Mouse (Mus musculus) liver, embryonic 13.5 days (tissue): Measurements from ENCODE around the gene Tmem8b. TPM values are rescaled to one million over a fixed set of nuclear protein-coding genes. Genes with fewer than 3 reads are reported as not detected.

Experiments used
- ATAC-seq: fragments of 200-750 bp; cut with Nextera tagmentation; 2 replicates; pipeline ENCODE4 v1.8.0; 2017; ENCODE audit warnings: low read depth, mild to moderate bottlenecking, moderate number of reproducible peaks, moderate library complexity
- DNase-seq: peaks from one replicate; pipeline ENCODE4 v3.0.0; 2022
- H3K27ac ChIP-seq: fragments of 300-500 bp; sonication (generic); 2 replicates; pipeline ENCODE4 v1.5.1; 2015; ENCODE audit warnings: moderate library complexity, mild to moderate bottlenecking, inconsistent platforms
- H3K27me3 ChIP-seq: fragments of 300-500 bp; sonication (generic); 2 replicates; pipeline ENCODE4 v1.6.1; 2015; ENCODE audit warnings: mild to moderate bottlenecking, inconsistent platforms
- H3K36me3 ChIP-seq: fragments of 300-500 bp; sonication (generic); 2 replicates; pipeline ENCODE4 v1.6.1; 2015; ENCODE audit warnings: mild to moderate bottlenecking, inconsistent platforms
- H3K4me1 ChIP-seq: fragments of 300-500 bp; sonication (generic); replicated peaks from 2 replicates; pipeline ENCODE4 v1.6.1; 2015; ENCODE audit warnings: inconsistent platforms
- H3K4me2 ChIP-seq: fragments of 300-500 bp; sonication (generic); 2 replicates; pipeline ENCODE4 v1.6.1; 2015; ENCODE audit warnings: inconsistent platforms, mild to moderate bottlenecking, moderate library complexity
- H3K4me3 ChIP-seq: fragments of 300-500 bp; sonication (generic); replicated peaks from 2 replicates; pipeline ENCODE4 v1.5.1; 2015; ENCODE audit warnings: mild to moderate bottlenecking, inconsistent platforms
- H3K9ac ChIP-seq: fragments of 300-500 bp; sonication (generic); 2 replicates; pipeline ENCODE4 v1.6.1; 2015; ENCODE audit warnings: mild to moderate bottlenecking, inconsistent platforms
- H3K9me3 ChIP-seq: fragments of 300-500 bp; sonication (generic); replicated peaks from 2 replicates; pipeline ENCODE4 v1.6.1; 2016; ENCODE audit warnings: inconsistent platforms
- WGBS: fragments of 180-500 bp; shearing (Covaris S2); methylation state at CpG from one replicate; pipeline ENCODE4 v1.1.7; 2015; ENCODE audit not compliant: insufficient replicate concordance; 5-methylcytosine and 5-hydroxymethylcytosine counted together
- polyA plus RNA-seq: library from polyadenylated mRNA; unstranded; fragments of >200 nt; fragmentation: Nextera tagmentation; extraction: Ambion mirVana; gene quantifications from 2 replicates; pipeline ENCODE4 v1.2.1, GENCODE M21; 2015

The Tmem8b gene
- polyA plus RNA-seq, 1 experiment from 2014 or later = 0.23 TPM

DNA sequence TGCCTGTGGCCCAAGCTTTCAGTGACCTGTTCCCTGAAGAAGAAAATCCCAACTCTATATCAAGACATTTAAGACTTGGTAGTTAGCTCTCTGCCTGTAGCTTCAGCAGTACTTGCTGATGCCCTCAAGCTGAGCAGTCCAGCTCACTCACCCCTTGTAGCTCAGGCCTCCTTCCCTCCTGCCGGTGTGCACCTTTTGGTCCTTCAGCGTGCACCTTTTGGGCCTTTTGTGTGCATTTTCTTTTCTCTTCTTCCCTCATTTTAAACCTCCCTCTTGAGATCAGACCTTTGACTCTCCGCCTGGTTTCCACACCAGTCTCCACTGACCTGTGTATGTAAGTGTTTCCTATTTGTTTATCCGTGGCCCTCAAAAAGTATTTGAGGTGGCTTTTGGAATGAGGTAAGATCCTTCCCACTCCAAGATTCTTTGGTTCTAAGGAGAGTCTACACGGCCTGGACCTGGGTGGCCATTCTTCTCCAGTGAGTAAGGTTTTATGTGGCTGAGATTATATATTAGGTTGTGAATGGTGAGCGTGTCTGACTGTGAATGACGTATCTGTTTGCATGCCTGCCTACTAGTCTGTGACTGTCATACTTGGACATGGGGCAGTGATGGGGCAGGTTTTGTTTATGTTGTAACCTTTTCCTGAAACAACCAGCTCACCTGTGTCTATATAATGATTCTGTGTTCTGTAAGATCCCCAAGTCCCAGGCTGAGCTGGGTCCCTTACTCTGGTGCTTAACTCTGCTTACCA lies 34.0 kb upstream of the Tmem8b start:
- Histone ChIP-seq H3K4me1 (peaks cover 26% of the 10 kb centered on the region), H3K27ac (no peak overlapping the region), H3K9me3 (no peaks in the 10 kb centered on the region), H3K4me3 (no peak overlapping the region), H3K4me2 (no peak overlapping the region), H3K36me3 (no peaks in the 10 kb centered on the region), H3K27me3 (peaks cover 37% of the 10 kb centered on the region), H3K9ac (no peak overlapping the region)
- DNase-seq (no peak), ATAC-seq (no peak)
- 73% methylated on average over 7 of the region's 7 CpGs for WGBS

DNA sequence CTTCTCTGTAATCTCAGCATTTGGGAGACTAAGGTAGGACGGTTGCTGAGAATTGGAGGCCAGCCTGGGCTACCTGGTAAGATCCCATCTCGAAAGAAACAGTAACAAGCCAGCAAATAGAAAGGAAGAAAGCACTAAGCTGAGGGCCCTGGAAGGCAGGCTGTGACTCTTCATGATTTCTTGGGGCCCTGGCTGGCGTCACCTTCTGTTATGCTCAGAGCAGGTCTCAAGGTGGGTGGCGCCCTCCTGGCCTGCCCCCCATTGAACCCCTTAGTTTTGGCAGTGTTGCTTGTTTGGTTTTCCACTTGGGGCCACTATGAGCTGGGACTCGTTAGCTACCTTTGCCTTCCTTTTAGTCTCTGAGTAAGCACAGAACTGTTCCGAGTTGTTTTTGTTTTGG lies 32.0 kb upstream of the Tmem8b start:
- 65% methylated on average over 6 of the region's 6 CpGs for WGBS
- Histone ChIP-seq H3K4me1 (peaks cover 12% of the 10 kb centered on the region), H3K4me3 (no peak overlapping the region), H3K9me3 (no peaks in the 10 kb centered on the region), H3K27me3 (peaks cover 21% of the 10 kb centered on the region), H3K27ac (no peak overlapping the region), H3K36me3 (no peaks in the 10 kb centered on the region), H3K4me2 (no peak overlapping the region), H3K9ac (no peak overlapping the region)
- DNase-seq = no peak
- ATAC-seq = no peak

DNA sequence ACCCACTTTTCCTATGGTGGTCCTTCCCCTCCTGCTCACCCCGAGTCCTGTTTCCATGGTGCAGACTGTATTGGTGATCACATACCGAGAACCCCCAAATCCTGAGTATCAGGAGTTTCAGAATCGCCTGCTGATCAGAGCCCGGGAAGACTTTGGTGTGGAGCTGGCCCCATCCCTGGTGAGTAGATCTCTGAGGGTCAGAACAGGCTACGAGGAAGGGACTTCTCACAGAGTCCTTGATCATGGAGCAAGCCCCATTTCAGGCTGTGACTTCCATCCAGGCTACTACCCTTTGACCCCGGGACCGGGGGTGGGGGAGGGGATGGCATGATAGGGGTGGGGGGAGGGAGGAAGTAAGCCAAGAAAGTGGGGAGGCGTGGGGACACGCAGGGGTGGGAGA lies 28.7 kb upstream of the Tmem8b start:
- H3K9ac ChIP-seq = no peak overlapping the region
- WGBS = 63% methylated on average over 9 of the region's 9 CpGs
- no peak for ATAC-seq
- DNase-seq = no peak
- H3K9me3 ChIP-seq = no peaks in the 10 kb centered on the region
- H3K4me2 ChIP-seq = no peak overlapping the region
- H3K4me1 ChIP-seq = peaks cover 13% of the 10 kb centered on the region; the same call in 1 of the 2 replicates
- no peak overlapping the region for H3K4me3 ChIP-seq
- H3K27me3 ChIP-seq = no peaks in the 10 kb centered on the region
- no peaks in the 10 kb centered on the region for H3K36me3 ChIP-seq
- no peak overlapping the region for H3K27ac ChIP-seq

DNA sequence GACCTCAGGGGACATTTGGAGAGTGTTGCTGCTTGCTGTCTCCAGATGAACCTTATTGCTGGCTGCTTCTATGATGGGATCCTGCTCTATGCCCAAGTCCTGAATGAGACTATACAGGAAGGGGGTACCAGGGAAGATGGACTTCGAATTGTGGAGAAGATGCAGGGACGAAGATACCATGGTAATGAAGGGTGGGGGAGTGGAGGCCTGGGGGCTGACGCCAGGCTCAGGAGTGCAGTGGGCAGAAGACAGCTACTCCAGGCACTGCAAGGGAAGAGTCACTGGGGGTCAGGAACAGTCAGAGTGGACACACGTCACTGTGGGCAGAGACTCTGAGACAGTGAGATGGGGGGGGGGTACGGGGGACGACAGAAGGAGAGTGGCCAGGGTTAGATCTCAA lies 28.3 kb upstream of the Tmem8b start:
- DNase-seq = no peak
- Histone ChIP-seq H3K9ac (no peak overlapping the region), H3K36me3 (no peaks in the 10 kb centered on the region), H3K4me2 (no peak overlapping the region), H3K27ac (no peak overlapping the region), H3K27me3 (no peaks in the 10 kb centered on the region), H3K4me3 (no peak overlapping the region), H3K9me3 (no peaks in the 10 kb centered on the region), H3K4me1 (peaks cover 9% of the 10 kb centered on the region; the same call in 1 of the 2 replicates)
- WGBS = 69% methylated on average over 6 of the region's 6 CpGs
- no peak for ATAC-seq

DNA sequence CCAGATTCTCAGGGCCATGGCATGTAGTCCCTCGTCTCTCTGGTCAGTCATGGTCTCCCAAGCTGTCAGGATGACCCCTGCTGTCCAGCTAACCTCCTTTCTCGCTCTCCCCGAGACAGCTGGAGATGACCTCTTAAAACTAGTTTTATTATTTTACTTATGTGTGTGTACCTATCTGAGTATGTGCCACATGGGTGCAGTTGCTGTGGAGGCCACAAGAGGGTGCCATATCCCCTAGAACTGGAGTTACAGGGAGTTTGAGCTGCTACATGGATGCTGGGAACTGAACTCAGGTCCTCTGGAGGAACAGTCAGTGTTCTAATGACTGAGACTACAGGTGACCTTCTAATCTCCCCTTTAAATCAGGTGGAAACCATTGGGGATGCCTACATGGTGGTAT lies 19.0 kb upstream of the Tmem8b start:
- Histone ChIP-seq H3K27ac (no peak overlapping the region), H3K4me2 (no peak overlapping the region), H3K9me3 (peaks cover 10% of the 10 kb centered on the region), H3K36me3 (peaks cover 6% of the 10 kb centered on the region), H3K4me3 (no peak overlapping the region), H3K4me1 (peaks cover 20% of the 10 kb centered on the region), H3K27me3 (0 out of 2 replicates have a peak, but pooled peaks cover 4% of the 10 kb centered on the region), H3K9ac (no peak overlapping the region)
- DNase-seq (no peak), ATAC-seq (no peak)
- WGBS = 74% methylated on average over 3 of the region's 3 CpGs

DNA sequence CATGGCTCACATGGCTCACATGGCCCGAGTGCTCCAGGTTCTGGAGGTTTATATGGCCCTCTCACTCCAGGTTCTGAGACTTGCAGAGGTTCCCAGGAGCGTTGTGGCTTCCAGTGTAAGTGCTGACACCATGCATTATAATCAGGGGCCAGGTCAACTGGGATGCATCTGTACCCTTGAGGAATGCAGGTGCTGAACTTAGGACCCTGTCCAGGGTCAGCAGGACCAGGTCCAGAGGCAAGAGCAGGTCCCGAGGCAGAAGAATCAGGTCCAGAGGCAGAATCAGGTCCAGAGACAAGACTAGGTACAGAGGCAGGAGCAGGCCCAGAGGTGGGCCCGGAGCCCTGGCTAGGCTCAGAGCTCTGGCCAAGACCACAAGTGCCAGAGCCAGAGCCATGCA lies 16.0 kb upstream of the Tmem8b start:
- Histone ChIP-seq H3K27ac (no peak overlapping the region), H3K9ac (peak overlapping the region; percentile 48; the same call in 1 of the 2 replicates), H3K4me1 (peaks cover 33% of the 10 kb centered on the region), H3K4me3 (peak overlapping the region; percentile 47; the same call in 1 of the 2 replicates), H3K27me3 (0 out of 2 replicates have a peak, but pooled peaks cover 4% of the 10 kb centered on the region), H3K36me3 (peaks cover 6% of the 10 kb centered on the region), H3K9me3 (peaks cover 10% of the 10 kb centered on the region), H3K4me2 (peak overlapping the region; percentile 54; the same call in 1 of the 2 replicates)
- ATAC-seq = no peak
- no peak for DNase-seq
- WGBS = 62% methylated on average over 4 of the region's 4 CpGs

DNA sequence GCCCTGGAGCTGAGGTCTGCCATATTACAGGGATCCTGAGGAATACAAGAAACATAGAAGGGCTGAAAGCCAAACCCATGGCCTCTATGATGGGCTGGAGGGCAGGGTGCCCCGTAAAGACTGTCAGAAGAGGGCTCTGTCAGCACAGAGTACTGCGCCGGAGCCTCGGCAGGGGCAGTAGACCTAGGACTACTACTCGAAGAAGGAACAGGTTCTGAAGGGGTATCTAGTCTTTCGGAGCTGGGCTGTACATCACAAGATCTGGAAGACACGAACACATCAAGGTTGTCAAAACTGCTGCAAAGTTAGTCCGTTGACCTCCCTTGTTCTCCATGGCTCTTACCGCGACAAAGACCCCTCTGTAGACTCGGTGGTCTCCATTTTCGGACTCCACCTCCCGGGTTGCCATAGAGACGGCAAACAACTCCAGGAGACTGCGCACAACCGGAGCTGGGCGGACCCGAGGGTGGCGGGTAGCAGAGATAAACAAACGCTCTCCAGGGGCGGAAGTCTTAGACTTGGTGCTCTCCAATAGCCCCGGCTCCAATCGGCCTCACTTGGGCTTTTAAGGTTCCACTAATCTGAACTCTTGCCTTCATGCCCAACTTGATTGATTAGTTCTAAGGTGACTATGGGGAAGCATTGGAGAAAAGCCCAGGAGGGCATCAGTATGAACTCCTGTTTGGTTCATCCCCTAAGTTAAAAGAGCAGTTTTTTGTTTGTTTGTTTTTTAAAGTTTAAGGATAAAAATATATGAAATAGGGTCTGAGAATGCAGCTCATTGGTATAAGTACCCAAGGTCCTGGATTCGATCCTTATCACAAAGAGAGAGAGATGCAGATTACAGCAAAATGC lies 15.4 kb upstream of the Tmem8b start, which contains the start of gene Spag8:
TSS of gene Spag8 (minus strand) at position 434 of the 855 bp plus-strand sequence.
- peaks cover 6% of the 10 kb centered on the region for H3K36me3 ChIP-seq
- 0 out of 2 replicates have a peak, but pooled peaks cover 6% of the 10 kb centered on the region for H3K27me3 ChIP-seq
- H3K4me1 ChIP-seq = peaks cover 33% of the 10 kb centered on the region
- peaks cover 10% of the 10 kb centered on the region for H3K9me3 ChIP-seq
- peak within 1 kb of the TSS; percentile 47 for H3K4me3 ChIP-seq
- 16% methylated on average over 24 of the region's 24 CpGs for WGBS
- ATAC-seq = no peak
- peak; percentile 58 for DNase-seq
- H3K9ac ChIP-seq = peak within 1 kb of the TSS; percentile 48
- H3K27ac ChIP-seq = peak within 1 kb of the TSS; percentile 32
- H3K4me2 ChIP-seq = peak within 1 kb of the TSS; percentile 54

DNA sequence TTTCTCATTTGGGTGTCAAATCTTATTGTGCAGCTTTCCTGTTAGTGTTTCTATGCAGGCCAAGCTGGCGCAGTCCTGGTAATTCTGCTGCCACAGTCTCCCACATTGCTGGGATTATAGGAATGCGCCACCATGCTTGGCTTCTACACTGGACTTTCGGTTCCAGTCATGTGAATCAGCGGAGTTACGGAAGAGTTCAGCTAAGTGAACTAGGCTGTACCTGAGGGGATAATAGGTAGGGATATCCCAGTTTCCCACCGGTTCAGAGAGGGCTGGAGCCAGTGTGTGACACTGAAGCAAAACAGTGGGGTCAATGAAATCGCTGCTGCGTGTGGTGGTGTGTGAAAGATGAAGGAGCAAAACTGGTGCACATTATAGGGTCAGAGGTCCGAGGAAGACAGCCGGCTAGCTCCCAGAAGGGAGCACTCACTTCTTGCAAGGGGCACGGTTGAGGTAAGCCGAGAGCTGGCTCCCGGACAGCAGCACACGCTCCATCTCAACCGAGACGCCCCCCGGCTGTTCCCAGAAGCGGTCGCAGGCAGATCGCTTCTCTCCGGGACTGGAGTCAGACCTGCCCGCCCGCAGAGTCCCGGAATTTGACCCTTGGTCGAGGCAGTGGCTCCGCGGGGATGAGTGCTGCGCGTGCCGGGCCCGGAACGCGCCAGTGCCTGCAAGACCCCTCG lies 13.0 kb upstream of the Tmem8b start:
- Histone ChIP-seq H3K9me3 (no peaks in the 10 kb centered on the region), H3K27ac (peak overlapping the region; percentile 77), H3K4me2 (peak overlapping the region; percentile 90), H3K36me3 (no peaks in the 10 kb centered on the region), H3K27me3 (peaks cover 25% of the 10 kb centered on the region), H3K4me1 (peaks cover 33% of the 10 kb centered on the region), H3K4me3 (peak overlapping the region; percentile 86), H3K9ac (peak overlapping the region; percentile 84)
- DNase-seq (no peak), ATAC-seq (peak; percentile 39)
- 11% methylated on average over 34 of the region's 34 CpGs for WGBS

DNA sequence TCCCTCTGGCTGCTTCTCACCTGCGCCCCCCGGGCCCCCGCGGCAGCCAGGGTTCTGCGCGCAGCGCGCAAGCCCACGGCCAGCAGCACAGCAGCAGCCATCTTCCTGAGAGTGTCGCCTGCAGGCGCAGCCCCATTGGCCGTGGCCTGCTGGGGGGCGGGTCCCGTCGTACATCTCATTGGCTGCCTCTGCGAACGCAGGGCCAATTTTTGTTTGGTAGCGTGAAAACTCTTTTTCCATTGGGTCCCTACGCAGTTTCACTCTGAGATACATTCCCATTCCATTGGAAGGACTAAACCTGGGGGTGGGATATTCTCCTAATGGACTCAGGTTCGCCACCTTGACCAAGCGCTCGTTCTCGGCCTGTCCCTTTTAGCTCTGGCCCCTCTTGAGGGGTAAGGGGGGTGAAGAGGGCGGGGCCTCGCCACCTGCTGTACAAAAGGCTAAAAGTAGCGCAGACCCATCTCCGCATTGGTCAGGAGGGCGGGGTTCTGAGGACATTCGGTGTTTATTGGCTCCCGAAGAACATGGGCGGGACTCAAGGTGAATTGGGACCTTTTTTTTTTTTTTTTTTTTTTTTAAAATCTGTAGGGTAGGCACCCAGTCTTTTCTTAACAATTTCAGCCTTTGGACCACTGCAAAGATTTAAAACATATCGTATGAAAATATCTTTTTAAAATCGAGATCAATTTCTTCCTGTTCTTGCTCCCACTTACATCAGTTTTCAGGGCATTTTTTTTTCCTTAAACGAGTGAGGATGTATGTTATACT lies 12.2 kb upstream of the Tmem8b start, which contains the start of gene Hint2:
TSS of gene Hint2 (minus strand) at position 128 of the 771 bp plus-strand sequence.
- Histone ChIP-seq H3K4me2 (peak within 1 kb of the TSS; percentile 90), H3K27me3 (peaks cover 31% of the 10 kb centered on the region), H3K9me3 (no peaks in the 10 kb centered on the region), H3K27ac (peak within 1 kb of the TSS; percentile 77), H3K4me1 (peaks cover 33% of the 10 kb centered on the region), H3K4me3 (peak within 1 kb of the TSS; percentile 86), H3K36me3 (no peaks in the 10 kb centered on the region), H3K9ac (peak within 1 kb of the TSS; percentile 84)
- WGBS = 2% methylated on average over 34 of the region's 34 CpGs
- DNase-seq (peak; percentile 92), ATAC-seq (peak; percentile 96)

DNA sequence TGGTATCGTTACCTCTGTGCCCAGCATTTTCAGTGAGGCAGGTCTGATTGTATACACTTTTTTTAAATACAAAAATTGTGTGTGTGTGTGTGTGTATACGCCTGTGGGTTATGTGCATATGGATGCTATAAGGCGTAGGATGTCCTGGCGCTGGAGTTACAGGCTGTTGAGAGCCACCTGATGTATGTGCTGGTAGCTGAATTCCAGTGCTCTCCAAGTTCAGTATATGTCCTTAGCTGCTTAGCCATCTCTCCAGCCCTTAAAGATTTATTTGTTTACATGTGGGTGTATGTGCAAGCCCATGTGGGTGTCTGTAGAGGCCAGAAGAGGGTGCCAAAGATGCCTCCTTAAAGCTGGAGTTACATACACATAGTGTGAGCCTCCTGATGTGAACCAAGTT lies 11.6 kb upstream of the Tmem8b start:
- peak overlapping the region; percentile 86 for H3K4me3 ChIP-seq
- WGBS = 57% methylated on average over 4 of the region's 4 CpGs
- H3K9ac ChIP-seq = 0 out of 2 replicates have a peak overlapping the region, but pooled peaks have one; percentile 84
- DNase-seq (no peak), ATAC-seq (no peak)
- H3K36me3 ChIP-seq = no peaks in the 10 kb centered on the region
- peaks cover 33% of the 10 kb centered on the region for H3K4me1 ChIP-seq
- no peak overlapping the region for H3K27ac ChIP-seq
- no peaks in the 10 kb centered on the region for H3K9me3 ChIP-seq
- H3K27me3 ChIP-seq = peaks cover 37% of the 10 kb centered on the region
- peak overlapping the region; percentile 90 for H3K4me2 ChIP-seq
